Comparison of ENCODE assay signal across 14 mouse cellular contexts in the genomic region with DNA sequence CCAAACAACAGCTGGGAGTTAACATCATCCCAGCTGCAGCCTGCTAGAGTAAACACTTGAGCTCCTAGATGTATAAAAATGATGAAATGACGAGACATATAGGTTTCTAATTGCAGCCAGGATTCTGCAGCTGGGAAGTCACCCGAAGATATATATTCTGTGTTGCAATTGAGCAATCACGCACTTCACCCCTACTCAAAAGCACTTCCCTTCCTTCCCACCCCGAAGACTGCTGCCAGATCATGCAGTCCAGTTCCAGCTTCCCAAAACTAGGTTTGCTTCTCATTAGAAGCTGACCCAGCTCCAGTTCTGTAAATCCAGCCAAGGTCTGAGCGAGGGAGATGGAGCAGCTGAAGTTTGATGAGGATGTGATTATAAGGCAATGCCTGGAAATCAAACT.
A peak's percentile ranks its signal among the peaks of the same experiment; 100 is the strongest.
DNase-seq lines count a peak whose midpoint lies in the region; ATAC-seq and TF ChIP-seq lines count a peak whose summit lies in the region.
"Had no signal": no experiment of that assay in that cellular context is flagged by ENCODE, and none has a peak within 500 bp of the region (broad histone marks: within the 10 kb centered on the region; RNA-seq: fewer than 3 reads in every experiment).

No protein-coding gene starts in this region.

- no peak overlapping the region for H3K4me3 ChIP-seq in kidney, embryonic 15.5 days (replicated peaks)
- no peak overlapping the region for H3K4me3 ChIP-seq in hindbrain, embryonic 10.5 days
- no peak overlapping the region for H3K4me3 ChIP-seq in cerebellum, adult 2 months (replicated peaks; ENCODE audit: insufficient read depth, low read depth, low read length)
- H3K4me3 ChIP-seq: forebrain, embryonic 10.5 days; limb, embryonic 12.5 days; midbrain, embryonic 15.5 days; neural tube, embryonic 12.5 days had no signal

- TF ChIP-seq POLR2A in cerebellum, adult 2 months (IDR thresholded peaks at IDR 0.05; ENCODE audit: borderline replicate concordance, insufficient read depth, low read length), result no peak

- intact Hi-C loops in heart, postnatal 36 days (cut with DNase I), result no loop called here

- DNase-seq in kidney, postnatal 25 days, result no peak
- peak; percentile 20 for DNase-seq in urinary bladder, postnatal 14 days (ENCODE audit: low spot score)
- DNase-seq in urinary bladder, postnatal 25 days (ENCODE audit: low spot score), result no peak
- DNase-seq in heart, postnatal 36 days, result peak; percentile 33 to 44
- no peak for DNase-seq in hindbrain, embryonic 10.5 days (ENCODE audit: low spot score)
- DNase-seq in cerebellum, adult 2 months, result no peak

- H3K27me3 ChIP-seq in kidney, embryonic 15.5 days, result no peaks in the 10 kb centered on the region
- no peaks in the 10 kb centered on the region for H3K27me3 ChIP-seq in hindbrain, embryonic 10.5 days (ENCODE audit: insufficient read depth, poor library complexity, severe bottlenecking)
- no peaks in the 10 kb centered on the region for H3K27me3 ChIP-seq in cerebellum, adult 2 months (ENCODE audit: control insufficient read depth, insufficient read depth, low read length)
- H3K27me3 ChIP-seq: limb, embryonic 12.5 days; midbrain, embryonic 15.5 days; neural tube, embryonic 12.5 days; Patski had no signal

- H3K4me1 ChIP-seq in kidney, embryonic 15.5 days, result 0 out of 2 replicates have a peak, but pooled peaks cover 2% of the 10 kb centered on the region
- H3K4me1 ChIP-seq in hindbrain, embryonic 10.5 days (replicated peaks), result no peaks in the 10 kb centered on the region
- no peaks in the 10 kb centered on the region for H3K4me1 ChIP-seq in cerebellum, adult 2 months (ENCODE audit: control insufficient read depth, insufficient read depth, low read length)
- H3K4me1 ChIP-seq: forebrain, embryonic 10.5 days; limb, embryonic 12.5 days; midbrain, embryonic 15.5 days; neural tube, embryonic 12.5 days had no signal

- no peaks in the 10 kb centered on the region for H3K9me3 ChIP-seq in kidney, embryonic 15.5 days (replicated peaks)
- no peaks in the 10 kb centered on the region for H3K9me3 ChIP-seq in hindbrain, embryonic 10.5 days
- H3K9me3 ChIP-seq: forebrain, embryonic 10.5 days; limb, embryonic 12.5 days; midbrain, embryonic 15.5 days; neural tube, embryonic 12.5 days had no signal

- H3K9ac ChIP-seq in kidney, embryonic 15.5 days, result no peak overlapping the region
- H3K9ac ChIP-seq: limb, embryonic 12.5 days; midbrain, embryonic 15.5 days; neural tube, embryonic 12.5 days had no signal

- H3K27ac ChIP-seq in kidney, embryonic 15.5 days, result 0 out of 2 replicates have a peak overlapping the region, but pooled peaks have one; percentile 18
- H3K27ac ChIP-seq in hindbrain, embryonic 10.5 days, result no peak overlapping the region
- H3K27ac ChIP-seq in cerebellum, adult 2 months (ENCODE audit: insufficient read depth, low read length), result no peak overlapping the region
- H3K27ac ChIP-seq: forebrain, embryonic 10.5 days; limb, embryonic 12.5 days; macrophage; midbrain, embryonic 15.5 days; neural tube, embryonic 12.5 days had no signal

- no peaks in the 10 kb centered on the region for H3K36me3 ChIP-seq in kidney, embryonic 15.5 days
- H3K36me3 ChIP-seq in hindbrain, embryonic 10.5 days, result no peaks in the 10 kb centered on the region
- H3K36me3 ChIP-seq: forebrain, embryonic 10.5 days; limb, embryonic 12.5 days; midbrain, embryonic 15.5 days; neural tube, embryonic 12.5 days had no signal

- peak; percentile 64 for ATAC-seq in kidney, embryonic 15.5 days (replicated peaks; ENCODE audit: low FRiP score)
- ATAC-seq: hindbrain, embryonic 16.5 days; midbrain, embryonic 15.5 days; Patski had no signal

- 43% methylated on average over 5 of the region's 5 CpGs for WGBS in kidney, embryonic 15.5 days
- WGBS in hindbrain, embryonic 10.5 days, result 91% methylated on average over 5 of the region's 5 CpGs
- 82% methylated on average over 5 of the region's 5 CpGs for WGBS in cerebellum, adult 2 months

- no peak overlapping the region for H3K4me2 ChIP-seq in kidney, embryonic 15.5 days
- H3K4me2 ChIP-seq: limb, embryonic 12.5 days; midbrain, embryonic 15.5 days; neural tube, embryonic 12.5 days had no signal

- TF ChIP-seq CTCF in cerebellum, adult 2 months (IDR thresholded peaks at IDR 0.05; ENCODE audit: borderline replicate concordance, insufficient read depth, low read depth, low read length), result no peak

Comparison
In these comparisons a context has a peak if more than half of its experiments do, and no peak if none do; other contexts are left out.
1. DNase-seq: peak in urinary bladder, postnatal 14 days (single experiment) and heart, postnatal 36 days (2 of 2); none in kidney, postnatal 25 days (0 of 2), urinary bladder, postnatal 25 days (single experiment), hindbrain, embryonic 10.5 days (single experiment) and cerebellum, adult 2 months (0 of 2).